Mouse (Mus musculus): ENCODE results near the gene Elmsan1.
A peak's percentile ranks its signal among the peaks of the same experiment; 100 is the strongest.

Elmsan1 gene

DNA sequence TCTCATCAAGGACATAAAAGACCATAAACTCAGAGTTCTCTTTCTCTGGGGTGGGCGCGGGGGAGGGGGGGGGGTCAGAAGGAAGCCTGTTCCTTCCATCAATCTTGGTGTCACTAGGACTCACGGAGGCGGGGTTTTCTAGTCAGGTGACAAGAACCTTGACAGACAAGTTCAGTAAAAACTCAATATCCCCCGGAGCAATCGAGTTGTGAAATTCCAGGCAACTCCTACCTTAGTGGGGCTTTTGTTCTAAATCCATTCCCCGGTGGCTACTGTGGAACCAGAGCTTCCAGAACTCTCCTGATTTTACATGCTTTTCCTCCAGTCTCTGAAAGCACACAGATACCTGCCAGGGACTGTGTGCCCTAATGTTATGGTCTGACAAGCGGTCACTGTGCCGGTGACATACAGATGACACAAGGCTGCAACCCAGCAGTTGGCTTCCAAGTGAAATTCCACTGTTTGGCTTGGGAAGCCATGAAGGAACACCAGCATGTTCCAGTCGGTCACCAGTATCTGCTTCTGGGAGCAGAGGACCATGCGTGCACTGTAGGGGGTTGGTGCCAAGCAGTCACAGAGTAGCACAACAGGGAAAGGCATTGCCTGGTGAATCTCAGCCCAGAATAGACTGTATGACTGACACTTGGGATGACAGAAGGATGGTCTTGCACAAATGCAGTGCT, 2.8 kb downstream of the Elmsan1 start:
- DNase-seq (ENCODE audit: low spot score), result no peak

DNA sequence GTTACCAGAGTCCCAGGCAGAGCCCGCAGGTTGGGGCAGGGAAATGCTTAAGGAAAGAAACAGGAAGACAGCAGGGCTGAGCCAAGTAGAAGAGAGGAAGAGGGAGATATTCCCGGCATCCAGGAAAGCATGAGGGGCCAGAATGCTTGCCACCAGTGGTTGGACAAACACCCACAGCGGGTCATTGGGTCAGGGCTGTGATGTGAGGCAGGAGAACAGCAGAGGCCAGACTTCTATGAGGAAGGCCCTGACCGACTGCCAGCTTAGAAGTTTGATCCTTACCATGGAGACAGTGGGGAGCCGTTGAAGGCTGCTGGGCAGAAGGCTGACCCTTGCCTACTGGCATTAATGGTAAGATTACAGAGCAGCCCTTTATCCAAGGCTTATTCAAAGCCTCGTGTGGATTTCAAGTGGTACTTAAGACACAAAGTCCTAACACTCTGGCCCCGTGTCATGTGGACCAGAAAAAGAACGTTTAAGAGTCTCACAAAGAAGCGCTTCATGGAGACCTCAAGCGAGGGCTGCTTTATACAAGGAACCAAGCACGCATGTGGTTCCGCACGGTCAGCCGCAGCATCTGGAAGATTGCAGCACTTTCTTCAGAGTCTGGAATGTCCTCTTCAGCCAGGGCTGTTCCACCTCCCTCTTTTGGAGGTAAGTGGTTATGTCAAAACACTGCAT, 4.0 kb downstream of the Elmsan1 start:
- no peak for DNase-seq (ENCODE audit: low spot score)

DNA sequence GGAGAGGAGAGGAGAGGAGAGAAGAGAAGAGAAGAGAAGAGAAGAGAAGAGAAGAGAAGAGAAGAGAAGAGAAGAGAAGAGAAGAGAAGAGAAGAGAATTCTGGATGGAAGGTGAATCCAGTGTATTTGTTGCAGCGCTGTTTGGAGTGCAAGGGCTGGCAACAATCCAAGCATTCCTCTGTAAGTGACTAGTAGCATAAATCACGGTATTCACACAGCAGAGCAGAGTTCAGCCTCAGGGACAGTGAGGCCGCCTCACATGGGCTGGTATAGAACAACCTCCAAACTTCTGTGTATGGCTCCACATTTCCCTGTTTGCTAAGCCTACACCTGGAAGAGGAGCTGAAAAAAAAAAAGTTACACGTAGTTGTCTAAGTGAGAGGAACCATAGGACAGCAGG, 6.4 kb downstream of the Elmsan1 start:
- no peak for DNase-seq (ENCODE audit: low spot score)

DNA sequence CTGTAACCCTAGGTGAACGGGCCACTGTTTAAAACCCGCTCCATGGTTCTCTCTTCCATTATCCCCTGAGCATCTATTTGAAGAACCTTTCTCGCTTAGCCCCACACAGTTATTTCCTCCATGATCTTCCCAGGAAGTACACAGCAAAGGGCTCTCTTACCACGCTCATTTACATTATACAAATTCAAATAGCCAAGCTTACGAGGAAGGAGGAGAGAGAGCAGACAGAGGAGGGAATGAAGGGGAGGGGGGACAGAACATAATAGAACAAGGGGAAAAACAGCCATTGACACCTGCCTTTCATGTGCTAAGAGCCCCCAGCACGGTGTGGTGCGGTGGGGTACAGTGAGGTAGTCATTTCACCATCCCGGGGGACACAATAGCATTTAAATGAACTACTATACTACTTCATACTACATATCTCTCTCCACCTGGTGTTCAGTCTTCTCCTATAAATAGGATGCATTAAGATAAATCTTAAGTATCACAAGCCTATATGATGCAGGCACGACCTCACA, 7.6 kb downstream of the Elmsan1 start:
- DNase-seq (ENCODE audit: low spot score), result no peak

DNA sequence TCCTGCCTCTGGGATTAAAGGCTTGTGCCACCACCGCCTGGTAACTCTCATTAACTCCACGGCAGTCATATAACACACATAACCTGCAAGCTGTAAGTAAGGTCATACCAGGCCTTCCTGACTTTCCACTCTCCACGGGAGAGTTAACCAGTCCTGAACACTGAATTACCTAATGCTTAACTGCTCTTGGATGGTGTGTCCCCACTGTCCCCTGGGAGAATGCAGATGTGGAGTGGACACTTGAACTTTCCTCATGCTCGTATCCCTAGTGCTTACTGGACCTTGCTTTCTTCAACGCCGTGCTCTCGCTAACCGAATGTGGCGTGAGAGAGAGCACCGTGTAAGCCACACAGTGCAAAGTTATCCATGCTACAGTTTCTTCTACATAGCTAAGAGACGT, 8.4 kb downstream of the Elmsan1 start:
- no peak for DNase-seq (ENCODE audit: low spot score)

DNA sequence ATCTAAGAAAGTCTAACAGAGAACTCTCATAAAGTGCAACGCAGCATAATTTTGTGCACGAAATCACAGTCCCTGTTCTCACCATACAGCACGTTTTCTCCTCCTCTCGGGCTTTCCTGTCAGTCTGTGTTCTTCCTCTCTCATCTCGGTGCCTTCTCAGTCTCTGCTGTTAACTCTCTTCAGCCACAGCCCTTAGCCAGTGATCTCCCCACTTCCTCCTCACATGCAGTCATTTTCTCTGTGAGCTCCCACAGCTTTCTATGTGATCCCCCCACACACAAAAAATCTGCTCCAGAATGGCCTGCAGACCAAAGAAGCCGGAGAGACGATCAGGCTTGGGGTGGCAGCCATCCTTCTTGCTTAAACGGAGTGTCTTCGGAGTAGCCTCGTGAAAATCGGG, 9.6 kb downstream of the Elmsan1 start:
- peak; percentile 67 for DNase-seq (ENCODE audit: low spot score)

DNA sequence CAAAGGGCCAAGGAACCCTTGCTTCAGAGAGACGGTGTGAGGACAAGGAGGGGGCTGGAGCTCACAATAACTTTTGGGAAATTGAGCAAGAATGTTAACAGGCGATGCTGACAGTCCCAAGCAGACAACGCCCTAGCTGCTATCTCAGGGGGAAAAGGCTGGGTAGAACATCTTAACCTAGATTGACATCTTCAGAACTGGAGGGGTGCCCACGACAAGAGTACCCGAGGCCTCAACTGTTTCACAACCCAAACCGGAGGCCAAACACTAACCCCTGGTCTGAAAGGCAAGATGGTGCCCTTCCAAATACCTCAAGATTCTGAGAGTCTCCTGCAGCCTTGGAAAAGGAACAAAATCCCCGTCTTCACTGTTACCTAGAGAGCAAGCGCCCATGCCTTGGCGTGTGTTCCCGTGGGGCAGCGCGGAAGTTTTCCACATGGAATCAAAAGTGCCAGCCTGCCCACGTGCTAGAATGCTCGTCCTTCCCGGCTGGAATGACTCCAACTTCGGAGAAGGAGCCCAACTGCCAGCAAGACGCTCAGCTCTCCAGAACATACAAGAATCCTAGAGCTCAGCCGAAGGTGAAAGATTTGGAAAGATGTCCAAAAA, 11.4 kb downstream of the Elmsan1 start:
- DNase-seq (ENCODE audit: low spot score), result no peak

DNA sequence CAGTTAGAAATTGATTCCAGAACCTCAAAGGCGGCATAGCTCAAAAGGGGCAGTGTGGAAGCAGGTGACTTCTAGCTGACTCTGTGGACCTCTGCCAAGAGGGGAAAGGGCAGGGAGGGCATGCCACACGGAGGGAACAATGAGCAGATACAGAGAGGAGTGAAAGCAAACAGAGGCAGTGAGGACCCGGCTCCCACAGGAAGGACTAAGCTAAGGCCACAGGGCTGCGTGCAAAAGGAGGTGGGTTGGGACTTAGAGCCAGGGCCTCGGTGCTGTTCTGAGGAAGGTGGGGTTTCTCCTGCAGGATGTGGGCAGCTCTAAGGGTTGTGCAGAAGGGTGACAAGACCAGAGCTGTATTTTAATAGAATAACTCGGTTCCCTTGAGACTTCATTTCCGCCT, 12.2 kb downstream of the Elmsan1 start:
- peak; percentile 84 for DNase-seq (ENCODE audit: low spot score)

DNA sequence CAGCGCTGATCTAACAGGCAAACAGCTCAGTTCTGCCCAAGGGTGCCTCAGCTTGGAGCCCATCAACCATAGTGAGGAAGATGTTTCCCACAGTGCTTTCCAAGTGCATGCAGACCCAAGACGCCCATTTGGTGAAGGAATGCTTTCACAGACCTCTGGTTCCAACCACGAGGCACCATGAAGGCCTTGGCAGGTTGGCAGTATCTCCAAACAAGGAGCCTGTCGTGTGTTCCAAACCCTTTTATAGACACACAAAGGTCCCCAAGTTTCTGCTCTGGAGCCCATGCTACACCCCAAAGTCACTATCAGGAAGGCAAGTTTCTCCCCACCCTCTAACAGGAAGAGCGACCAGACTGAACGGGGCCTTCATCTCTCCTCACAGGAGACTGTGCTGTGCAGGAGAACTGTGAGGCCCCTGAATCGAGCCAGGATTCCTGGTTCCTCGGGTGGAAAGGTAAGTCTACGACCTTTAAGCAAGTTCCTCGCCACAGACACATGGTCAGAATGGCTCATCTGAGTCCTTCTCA, 13.0 kb downstream of the Elmsan1 start:
- DNase-seq (ENCODE audit: low spot score), result no peak

DNA sequence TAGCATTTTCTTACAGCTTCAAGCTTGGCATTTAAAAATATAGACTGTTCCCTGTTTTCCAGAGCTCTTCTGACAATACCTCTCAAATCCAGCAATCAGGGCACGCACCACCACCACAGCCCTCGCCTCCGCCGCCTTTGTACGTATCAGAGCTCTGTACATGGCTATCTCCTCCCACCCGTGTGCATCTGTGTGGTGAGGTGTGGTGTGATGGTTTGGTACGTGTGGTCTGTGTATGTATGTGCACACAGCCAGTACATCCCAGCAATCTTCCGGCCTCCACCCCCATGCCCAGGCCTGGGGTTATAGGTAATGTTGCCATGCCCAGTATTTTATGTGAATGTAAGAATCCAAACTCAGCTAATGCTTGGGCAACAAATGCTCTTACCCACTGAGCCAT, 14.0 kb downstream of the Elmsan1 start:
- no peak for DNase-seq (ENCODE audit: low spot score)

DNA sequence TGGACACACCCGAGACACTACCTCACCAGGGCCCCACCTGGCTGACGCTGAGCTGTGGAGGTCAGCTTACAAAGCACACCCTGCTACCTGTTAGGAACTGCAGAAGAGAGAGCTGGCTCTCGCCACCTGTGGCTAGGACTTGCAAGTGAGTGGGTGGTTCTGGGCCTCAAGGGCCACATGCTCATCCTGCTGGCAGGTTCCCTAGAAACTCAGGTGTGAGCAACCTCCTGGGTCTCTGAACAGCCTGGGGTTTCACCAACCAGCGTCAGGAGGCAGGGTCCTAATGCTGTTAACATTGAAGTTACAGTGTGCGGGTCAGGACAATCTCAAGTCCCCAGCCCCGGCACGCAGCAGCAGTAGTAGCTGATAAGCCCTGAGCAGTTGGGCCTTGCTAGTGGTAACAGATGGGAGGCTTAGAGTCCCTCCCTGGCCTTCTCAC, 14.9 kb downstream of the Elmsan1 start:
- DNase-seq (ENCODE audit: low spot score), result no peak

DNA sequence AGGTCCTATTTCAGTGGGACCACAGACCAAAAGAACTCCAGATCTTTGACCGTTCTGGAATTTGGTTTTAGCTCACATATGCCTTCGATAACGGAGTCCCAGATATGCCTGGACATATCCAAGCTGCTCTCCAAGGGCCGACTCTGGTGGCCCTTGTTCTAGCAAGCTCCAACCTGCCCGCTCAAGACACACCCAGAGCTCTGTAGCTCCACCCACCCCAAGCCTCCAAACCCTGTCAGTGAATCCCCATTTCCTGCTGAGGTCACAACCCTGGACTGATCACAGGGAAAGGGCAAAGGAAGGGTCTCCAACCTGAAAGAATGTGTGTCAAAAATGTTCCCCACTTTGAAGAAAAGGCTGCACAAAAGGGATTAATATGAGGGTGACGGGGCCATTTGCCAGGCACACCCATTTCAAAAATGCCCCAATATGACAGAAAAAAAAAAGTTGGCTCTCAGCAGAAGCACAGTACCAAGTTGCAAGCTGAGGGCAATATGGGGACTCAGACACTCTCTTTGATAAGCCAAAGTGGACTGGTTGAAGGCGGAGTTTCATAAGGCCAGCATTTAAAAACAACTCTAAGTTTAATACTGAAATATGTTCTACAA, 15.4 kb downstream of the Elmsan1 start:
- DNase-seq (ENCODE audit: low spot score), result no peak

DNA sequence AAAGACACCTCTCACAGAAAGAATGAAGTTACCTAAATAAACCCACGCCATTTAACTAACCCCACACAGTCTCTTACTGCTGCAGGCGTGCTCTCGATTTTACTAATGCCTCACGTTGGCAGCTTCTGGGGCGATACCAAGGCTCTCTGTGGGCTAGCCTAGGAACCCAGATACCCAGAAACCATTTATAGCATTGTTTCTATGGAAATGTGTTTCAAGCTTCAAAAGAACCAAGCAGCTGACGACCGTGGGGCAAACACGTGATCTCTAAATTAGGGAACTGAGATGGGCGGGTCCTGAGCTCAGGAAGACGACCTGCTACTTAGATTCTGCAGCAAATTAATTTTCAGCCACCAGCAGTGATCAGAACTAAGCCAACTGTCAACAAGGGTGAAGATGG, 16.1 kb downstream of the Elmsan1 start:
- no peak for DNase-seq (ENCODE audit: low spot score)

DNA sequence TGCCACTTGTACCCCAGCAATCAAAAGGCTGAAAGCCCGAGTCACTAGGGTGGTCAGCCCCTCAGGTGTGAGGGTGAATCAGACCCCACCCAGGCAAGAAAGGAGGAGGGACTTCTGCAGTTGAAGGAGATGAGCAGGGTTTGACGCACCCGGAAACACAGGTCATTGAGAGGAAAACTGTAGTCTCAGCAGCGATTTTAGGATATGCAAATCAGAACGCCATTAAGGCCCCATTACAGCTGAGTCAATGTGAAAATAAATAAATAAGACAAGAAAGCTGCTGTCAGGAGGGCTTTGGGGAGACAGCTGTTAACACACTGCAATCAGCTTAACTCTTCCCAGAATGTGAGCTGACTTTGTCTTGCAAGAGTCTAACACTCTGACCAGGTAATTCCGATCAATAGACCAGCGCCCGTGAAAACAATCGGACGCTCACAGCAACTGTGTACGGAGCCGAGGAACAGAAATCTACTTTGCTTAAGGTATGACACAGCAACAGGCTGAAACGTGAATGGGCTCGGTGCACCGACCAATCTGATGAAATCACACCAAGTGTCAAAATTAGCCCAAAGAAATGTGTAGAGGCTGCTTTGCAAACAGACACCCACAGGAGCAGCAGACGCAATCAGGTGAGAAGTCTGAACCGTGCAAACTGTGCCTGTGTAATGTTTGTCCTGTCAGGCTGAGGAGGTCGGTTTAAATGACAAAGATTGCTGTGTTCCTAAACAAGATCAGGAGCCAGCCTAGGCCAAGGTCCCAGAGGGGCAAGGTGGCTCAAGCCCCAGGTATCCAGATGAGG, 16.8 kb downstream of the Elmsan1 start:
- DNase-seq (ENCODE audit: low spot score), result no peak

DNA sequence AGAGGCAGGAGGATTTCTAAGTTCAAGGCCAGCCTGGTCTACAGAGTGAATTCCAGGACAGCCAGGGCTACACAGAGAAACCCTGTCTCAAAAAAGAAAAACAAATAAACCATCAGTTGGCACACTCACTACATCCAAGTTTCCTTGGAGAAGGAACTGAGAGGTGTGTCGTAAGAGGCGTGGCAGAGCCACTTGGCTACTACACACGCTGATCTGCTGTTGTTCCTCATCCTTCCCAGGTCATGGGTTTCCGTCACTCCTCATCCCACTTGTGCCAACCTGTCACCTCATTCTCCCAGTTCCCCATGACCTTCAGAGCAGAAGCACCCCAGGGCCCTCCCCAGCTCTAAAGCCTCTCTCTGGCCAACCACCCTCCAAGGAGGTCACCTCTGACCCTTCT, 17.5 kb downstream of the Elmsan1 start:
- DNase-seq (ENCODE audit: low spot score), result no peak

DNA sequence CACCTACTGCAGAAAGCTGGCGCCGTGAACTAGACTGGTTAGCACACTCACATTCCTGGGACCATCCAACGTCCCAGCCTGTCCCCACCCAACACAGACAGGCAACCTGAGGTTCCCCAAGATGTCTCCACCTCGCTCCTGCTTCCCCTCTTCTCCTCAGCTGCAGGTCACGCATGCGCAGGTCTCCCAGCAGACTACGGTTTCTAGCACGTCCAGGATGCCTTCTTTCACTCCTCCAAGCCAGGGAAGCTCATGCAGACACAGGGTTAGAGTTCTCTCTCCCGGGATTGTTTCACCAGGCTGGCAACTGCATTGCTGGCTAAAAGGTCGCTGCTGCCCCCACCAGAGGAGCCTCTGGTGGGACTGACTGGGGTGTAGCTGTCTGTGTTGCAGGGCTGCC, 19.8 kb downstream of the Elmsan1 start:
- DNase-seq (ENCODE audit: low spot score), result no peak

DNA sequence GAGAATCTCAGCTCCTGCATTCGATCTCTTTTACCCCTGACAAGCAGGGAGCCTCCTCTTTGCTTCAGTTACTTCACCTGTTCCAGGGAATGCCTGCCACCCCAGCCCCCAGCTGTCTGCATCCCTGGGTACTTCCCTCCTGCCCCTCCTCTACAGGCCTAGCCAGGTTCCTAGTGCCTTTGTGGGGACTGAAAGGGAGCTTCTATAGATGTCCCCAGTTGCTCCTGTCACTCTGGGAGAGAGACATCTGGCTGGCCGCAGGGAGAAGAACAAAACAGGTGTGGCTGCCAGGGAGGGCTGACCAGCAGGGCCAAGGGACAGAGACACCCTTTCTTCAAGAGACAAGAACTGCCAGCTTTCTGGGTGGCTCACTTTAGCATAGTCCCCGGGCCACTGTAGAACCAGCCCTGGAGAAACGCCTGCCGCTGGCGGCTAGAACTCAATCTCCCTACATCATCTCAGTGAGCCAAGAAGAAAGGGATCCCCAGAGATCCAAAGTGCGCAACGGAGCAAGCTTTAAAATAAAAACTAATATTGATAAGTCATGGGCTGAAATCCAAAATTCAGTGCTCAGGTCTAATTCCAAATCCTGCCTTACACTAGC, 20.5 kb downstream of the Elmsan1 start:
- no peak for DNase-seq (ENCODE audit: low spot score)

DNA sequence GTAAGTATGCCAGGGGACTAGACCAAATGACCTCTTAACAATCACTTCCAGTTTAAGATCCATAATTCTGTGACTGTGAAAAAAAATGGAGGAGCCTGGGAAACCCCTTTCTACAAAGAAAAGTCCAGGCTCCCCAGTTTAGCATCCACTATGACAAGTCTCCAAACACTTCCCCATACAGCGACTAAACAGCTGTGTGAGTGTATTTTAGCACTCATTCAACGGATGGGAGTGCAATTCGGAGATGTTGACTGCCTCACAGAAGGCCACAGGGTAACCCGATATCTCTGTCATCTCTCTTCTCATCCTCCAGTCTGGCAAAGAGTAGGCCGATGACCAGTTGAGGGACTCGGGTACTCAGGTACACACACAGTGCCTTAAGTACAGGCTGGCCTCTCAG, 23.5 kb downstream of the Elmsan1 start:
- no peak for DNase-seq (ENCODE audit: low spot score)

DNA sequence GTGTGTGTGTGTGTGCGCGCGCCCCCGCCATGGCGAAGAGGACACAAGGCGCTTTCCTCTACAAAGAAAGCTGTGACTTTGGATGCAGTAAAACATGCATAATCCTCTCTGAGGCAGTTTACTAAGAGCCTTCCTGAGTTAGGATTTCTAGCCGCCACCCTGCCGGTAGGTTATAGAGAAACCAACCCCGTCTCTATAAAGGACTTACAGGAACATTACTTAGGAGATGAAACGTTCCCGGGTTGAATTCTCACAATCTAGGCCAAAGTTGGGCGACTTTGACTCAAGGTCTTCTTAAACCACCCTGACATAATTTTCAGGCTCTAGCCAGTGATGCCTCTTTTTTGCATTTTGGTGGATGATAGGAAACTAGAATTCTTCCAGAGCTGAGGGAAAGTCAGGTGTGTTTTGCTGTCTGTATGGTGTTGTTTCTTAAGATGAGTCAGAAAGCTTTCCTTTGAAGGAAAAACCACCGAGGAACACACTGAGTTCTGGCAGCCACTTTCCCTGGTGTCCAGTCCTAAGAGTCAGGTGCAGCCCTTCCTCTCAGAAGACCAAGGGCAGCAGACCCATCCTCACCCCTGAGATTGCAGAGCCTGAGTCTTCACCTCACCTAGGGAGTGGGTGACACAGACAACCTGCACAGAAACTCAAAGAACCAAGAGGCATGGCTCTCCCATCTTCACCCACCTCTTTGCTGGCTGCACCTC, 24.1 kb downstream of the Elmsan1 start:
- DNase-seq (ENCODE audit: low spot score), result no peak

DNA sequence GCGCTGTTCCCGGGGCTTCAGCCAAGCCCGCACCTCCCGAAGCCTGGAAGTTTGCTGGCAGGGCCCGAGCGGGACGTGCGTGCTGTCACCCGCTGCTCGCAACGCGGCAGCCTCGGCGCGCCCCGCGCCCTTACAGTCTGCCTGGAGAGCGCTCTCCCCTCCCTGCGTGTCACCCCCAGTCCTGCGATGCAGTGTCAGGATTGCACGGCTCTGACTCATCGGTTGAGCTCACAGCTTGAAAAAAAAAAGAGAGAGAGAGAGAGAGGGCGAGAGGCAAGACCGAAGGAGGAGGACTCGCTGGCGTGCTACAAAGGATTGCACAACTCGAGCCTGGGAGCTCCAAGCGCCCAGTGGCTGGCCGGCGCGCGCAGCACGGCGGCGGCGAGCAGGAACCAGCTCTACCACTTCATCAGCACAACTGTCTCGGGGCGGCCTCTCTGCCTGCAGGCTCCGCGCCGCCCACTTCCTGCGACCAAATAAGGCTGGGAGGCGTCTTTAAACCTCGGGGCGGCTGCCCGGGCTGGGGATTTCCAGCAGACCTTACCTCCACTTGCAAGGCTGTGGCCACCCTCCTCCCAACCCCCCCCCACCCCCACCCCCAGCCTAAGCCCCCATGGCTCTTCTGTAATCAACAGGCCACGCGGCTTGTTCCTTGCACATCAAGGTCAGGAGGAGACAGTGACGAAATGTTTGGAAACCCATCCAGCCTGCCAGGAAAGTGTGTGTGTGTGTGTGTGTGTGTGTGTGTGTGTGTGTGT, 24.9 kb downstream of the Elmsan1 start:
- DNase-seq (ENCODE audit: low spot score), result peak; percentile 98
